Mouse (Mus musculus) megakaryocyte, embryonic 14.5 days (primary cell): Measurements from ENCODE around the gene Lrp4.

Source experiments
- FLI1 ChIP-seq: IDR thresholded peaks from 2 replicates; pipeline ENCODE4 v1.6.1; 2012; ENCODE audit warnings: low read length, inconsistent platforms, mixed read lengths
- GATA1 ChIP-seq: IDR thresholded peaks from 3 replicates; pipeline ENCODE4 v1.6.1; 2012; ENCODE audit warnings: mixed read lengths, low read length, inconsistent platforms, borderline replicate concordance

DNA sequence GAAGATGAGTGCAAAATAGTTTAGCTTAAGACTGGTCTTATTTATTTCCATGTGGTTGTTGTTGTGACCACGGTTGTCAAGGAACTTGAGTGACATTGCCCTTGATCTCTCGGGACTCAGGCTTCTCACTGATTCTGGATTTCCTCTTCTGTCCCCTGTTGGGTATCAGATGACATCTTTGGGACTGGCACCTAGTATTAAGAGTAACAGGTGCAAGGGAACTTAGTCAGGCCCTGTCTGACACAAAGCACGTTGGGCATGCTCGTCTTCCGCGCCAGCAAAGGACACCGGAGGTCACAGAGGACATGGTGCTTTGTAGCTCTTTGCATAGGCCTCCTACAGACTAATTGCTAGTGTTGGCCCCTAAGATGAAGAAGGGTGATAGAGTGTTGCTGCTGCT lies 3.5 kb downstream of the Lrp4 start:
- no peak for TF ChIP-seq FLI1
- no peak for TF ChIP-seq GATA1
